ENCODE assay signal across 1 mouse cellular context in the genomic region with DNA sequence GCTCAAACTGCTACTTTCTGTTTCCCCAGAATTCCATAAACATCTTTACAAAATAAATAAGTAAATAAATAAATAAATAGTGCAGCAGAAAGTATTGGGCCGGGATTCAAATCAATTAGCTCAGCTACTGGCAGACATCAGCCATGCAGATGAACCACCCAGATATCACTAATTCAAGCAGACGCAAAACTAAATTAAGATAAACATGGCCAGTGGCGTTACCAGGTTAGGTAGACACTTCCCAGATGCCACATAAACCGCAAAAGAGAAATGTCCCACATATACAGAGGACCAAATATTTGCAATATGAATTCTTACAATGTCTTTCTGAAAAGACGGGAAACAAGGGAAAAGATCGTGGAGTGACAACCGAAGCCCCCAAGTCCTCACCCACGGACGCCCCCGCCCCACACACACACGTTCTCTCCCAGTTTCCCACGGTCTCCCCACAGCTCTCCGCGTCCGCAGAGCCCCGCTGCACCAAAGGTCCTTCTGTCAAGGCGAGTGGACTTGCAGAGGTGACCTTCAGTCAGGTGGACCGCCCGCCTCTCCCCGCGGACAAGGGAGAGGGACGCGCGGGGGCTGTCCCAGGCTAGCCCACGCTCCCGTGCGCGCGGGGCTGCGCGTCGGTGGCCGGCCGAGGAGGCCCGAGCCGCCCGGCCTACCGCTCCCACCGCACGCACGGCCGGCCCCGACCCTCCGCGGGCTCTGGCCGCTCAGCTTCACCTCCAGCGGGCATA.
A peak's percentile ranks its signal among the peaks of the same experiment; 100 is the strongest.
TF ChIP-seq lines count a peak whose summit lies in the region.

No protein-coding gene starts in this region.

TF ChIP-seq in MEL, 35 proteins besides CTCF, POLR2A, EP300 and RAD21 (continued from another document):
- no peak for TF ChIP-seq HCFC1 (IDR thresholded peaks at IDR 0.05; ENCODE audit: low read depth, low read length)
- peak; percentile 48 for TF ChIP-seq TAL1 (IDR thresholded peaks at IDR 0.05; ENCODE audit: low read length)
- TF ChIP-seq TCF12 (IDR thresholded peaks at IDR 0.05; ENCODE audit: low read depth, low read length) = peak; percentile 45; the same call in 1 of the 2 replicates
- TF ChIP-seq NRF1 (IDR thresholded peaks at IDR 0.05; ENCODE audit: insufficient read depth, low read depth, low read length, poor library complexity, severe bottlenecking) = no peak
- no peak for TF ChIP-seq UBTF (IDR thresholded peaks at IDR 0.05; ENCODE audit: borderline replicate concordance, insufficient read depth, low read depth, low read length)
- 0 out of 2 replicates have a peak, but pooled peaks have one; percentile 36 for TF ChIP-seq MXI1 (IDR thresholded peaks at IDR 0.05; ENCODE audit: low read depth, low read length)
- TF ChIP-seq POLR2AphosphoS2 (IDR thresholded peaks at IDR 0.05; ENCODE audit: low read length) = no peak
- peak; percentile 36; the same call in 1 of the 2 replicates for TF ChIP-seq MYC (IDR thresholded peaks at IDR 0.05; ENCODE audit: low read depth, low read length)
- TF ChIP-seq KAT2A (conservative IDR thresholded peaks at IDR 0.05; ENCODE audit: low read depth, low read length) = no peak
- no peak for TF ChIP-seq USF1 (IDR thresholded peaks at IDR 0.05; ENCODE audit: low read depth, low read length)
- no peak for TF ChIP-seq MAZ (IDR thresholded peaks at IDR 0.05; ENCODE audit: low read depth, low read length)
- no peak for TF ChIP-seq JUND (IDR thresholded peaks at IDR 0.05; ENCODE audit: low read depth, low read length)
- 0 out of 2 replicates have a peak, but pooled peaks have one; percentile 35 for TF ChIP-seq SIN3A (IDR thresholded peaks at IDR 0.05; ENCODE audit: low read length)
- no peak for TF ChIP-seq ZKSCAN1 (IDR thresholded peaks at IDR 0.05; ENCODE audit: low read depth, low read length)
- no peak for TF ChIP-seq SMC3 (IDR thresholded peaks at IDR 0.05; ENCODE audit: low read depth, low read length)
- no peak for TF ChIP-seq MYB (IDR thresholded peaks at IDR 0.05; ENCODE audit: low read depth, low read length)
- peak; percentile 54; the same call in 1 of the 2 replicates for TF ChIP-seq GATA1 (IDR thresholded peaks at IDR 0.05; ENCODE audit: low read depth, low read length)
- 0 out of 2 replicates have a peak, but pooled peaks have one; percentile 40 for TF ChIP-seq ETS1 (IDR thresholded peaks at IDR 0.05; ENCODE audit: low read depth, low read length)
- no peak for TF ChIP-seq E2F4 (IDR thresholded peaks at IDR 0.05; ENCODE audit: borderline replicate concordance, low read depth, low read length)
TF ChIP-seq in MEL: peak in this region for 7.
